Mouse (Mus musculus) lung, postnatal 0 days (tissue): ENCODE data around the gene Psmc5.
A peak's percentile ranks its signal among the peaks of the same experiment; 100 is the strongest.

Experiments used
- CTCF ChIP-seq: IDR thresholded peaks from 2 replicates; pipeline ENCODE4 v1.5.1; 2016; ENCODE audit warnings: antibody characterized with exemption, mild to moderate bottlenecking
- EP300 ChIP-seq: IDR thresholded peaks from 2 replicates; pipeline ENCODE4 v1.6.1; 2016; ENCODE audit warnings: antibody characterized with exemption, mild to moderate bottlenecking, control low read depth

GRCm38 (mm10) chr11:106276454-106276853 lies 20.5 kb downstream of the Psmc5 start, which contains the start of gene Tcam1:
- peak; percentile 98 for TF ChIP-seq CTCF
- TF ChIP-seq EP300 = no peak
